Mouse (Mus musculus) adrenal gland, postnatal 25 days (tissue): ENCODE results near the gene Zswim9. TPM values are rescaled to one million over a fixed set of nuclear protein-coding genes. Genes with fewer than 3 reads are reported as not detected.
"Not testable (repeated sequence)": the region's sequence is repeated elsewhere in the genome, so short reads cannot be mapped to it uniquely, and the experiment has no call there.

Experiments used
- DNase-seq: peaks from one replicate; pipeline ENCODE4 v3.0.0; 2021; ENCODE audit warnings: mixed read lengths
- long read RNA-seq: library from polyadenylated mRNA; stranded (forward); transcript quantifications from one replicate; pipeline ENCODE4 v2.0.0, GENCODE M21; 2021
- total RNA-seq: library from RNA; stranded (reverse); gene quantifications from 2 replicates; pipeline ENCODE4 v1.2.3, GENCODE M21; 2021

The Zswim9 gene
- 13.2 and 14.5 TPM in 2 replicates for total RNA-seq
- long read RNA-seq, full-length matches to known transcripts, result 2 of 13 reads
- long read RNA-seq, partial matches to known transcripts, result 2 of 13 reads
- long read RNA-seq, other reads (novel, unspliced or antisense), result 9 of 13 reads

DNA sequence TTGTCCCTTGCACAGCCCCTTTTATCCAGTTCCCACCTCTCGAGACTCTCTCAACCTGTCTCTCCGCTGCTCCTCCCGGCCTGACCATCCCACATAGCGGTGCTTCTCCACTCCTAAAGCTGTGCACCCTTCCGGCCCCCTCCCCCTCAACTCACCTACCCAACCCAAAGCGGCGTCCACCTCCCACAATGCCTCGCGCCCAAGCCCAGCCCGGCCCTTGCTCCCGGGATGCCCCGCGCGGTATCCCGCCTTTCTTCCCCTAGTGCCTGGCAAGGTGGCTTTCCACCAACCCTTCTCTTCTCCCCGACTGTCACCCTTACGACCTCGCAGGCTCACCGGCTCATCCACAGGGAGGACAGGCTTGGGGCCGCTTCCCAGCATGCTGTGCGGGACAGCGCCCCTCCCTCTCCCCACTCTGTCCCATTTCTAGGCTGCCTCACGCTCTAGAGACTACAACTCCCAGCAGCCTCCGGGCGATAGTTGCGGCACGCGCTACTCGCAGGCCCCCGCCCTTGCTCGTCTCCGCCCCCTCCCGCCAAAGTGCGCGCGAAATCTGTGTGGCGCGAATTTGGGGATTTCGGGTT, at the start of gene Zswim9:
Gene Zswim9, minus strand, starts transcription at position 414 of the 584 bp plus-strand sequence.
- peak; percentile 90 for DNase-seq

DNA sequence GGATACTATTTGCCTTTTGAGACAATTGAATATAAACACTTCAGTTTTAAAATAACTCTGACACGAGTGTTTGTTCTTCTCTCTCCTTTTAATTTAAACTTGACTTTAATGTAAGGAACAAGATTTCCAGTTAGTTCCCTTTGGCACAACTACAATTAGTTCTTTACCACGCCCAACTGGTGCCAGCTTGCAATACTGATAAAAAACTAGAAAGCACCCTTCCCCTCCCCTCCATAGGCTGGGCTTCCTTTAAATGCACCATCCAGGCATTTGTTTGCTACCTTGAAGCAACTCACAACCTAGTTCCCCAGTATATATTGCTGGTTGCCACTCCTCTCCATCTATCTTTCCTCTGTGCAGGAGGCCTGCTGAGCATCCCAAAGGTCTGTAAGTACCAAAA, 45.8 kb upstream of the Zswim9 start, which contains the start of gene Pla2g4c:
Gene Pla2g4c, plus strand, starts transcription at position 340 of the 400 bp plus-strand sequence.
- no peak for DNase-seq

GRCm38 (mm10) chr7:13321424-13321823, 42.9 kb upstream of the Zswim9 start:
- DNase-seq, result no peak

DNA sequence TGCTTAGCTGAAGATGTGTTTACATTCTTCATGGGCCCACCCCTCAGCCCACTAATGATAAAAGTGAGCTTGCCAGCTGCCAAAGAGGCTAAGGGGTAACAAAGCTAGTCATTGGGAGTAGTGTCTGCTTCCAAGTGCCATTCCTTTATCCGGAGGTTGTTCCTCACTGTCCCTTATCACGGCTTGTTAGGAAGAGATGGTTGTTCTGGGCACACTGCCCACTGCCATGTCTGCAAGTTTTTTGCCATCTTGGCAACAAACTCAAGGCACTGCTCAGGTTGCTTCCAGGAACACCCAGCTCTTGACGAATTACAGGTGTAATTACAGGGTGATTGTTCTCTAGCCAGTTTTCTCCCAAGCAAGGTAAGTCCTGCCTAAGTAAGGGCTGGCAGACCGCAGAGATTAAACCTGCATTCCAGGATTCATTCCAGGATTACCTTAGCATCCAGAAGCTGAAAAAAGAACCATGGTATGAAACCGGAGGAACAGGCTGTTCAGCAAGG, 35.6 kb upstream of the Zswim9 start:
- DNase-seq, result no peak

DNA sequence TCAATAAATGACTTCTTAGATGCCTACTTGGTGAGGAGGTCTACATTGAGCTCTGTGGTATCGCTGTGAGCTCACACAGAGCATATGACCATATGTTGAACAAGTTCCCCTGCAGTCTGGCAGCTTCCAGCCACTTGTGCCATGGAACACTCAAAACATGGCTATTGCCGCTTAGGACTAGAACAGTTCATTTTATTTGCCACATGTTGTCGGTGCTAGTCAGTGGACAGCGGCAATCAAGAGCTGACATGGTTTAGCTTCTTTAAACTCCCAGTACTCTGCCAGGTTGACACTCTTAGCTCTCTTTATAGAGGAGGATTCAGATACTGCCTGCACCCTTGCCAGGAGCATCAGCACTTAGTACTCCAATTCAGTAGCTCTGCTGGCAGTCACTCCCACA, 32.9 kb upstream of the Zswim9 start:
- DNase-seq, result no peak

- DNase-seq, result no peak
Measured at GRCm38 (mm10) chr7:13310493-13311199, 32.1 kb upstream of the Zswim9 start.

DNA sequence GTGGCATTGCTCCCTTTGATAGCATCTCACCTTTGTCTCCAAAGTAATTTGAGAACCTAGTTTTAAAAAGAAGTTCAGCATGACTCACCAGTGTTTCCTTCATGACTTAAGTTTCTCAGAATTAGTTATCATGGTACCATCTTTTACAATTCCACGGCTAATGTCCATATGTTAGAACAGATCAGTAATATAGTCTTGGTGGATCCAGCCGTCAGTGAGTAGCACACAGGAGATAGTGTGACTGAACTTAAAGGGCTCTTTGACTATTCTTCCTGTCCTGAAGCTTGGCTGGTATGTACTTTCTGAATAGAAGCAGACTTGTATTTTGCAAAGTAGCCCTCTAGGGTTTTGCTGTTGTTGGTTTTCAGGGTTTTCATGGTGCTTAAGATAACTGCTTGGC, 30.9 kb upstream of the Zswim9 start:
- no peak for DNase-seq

DNA sequence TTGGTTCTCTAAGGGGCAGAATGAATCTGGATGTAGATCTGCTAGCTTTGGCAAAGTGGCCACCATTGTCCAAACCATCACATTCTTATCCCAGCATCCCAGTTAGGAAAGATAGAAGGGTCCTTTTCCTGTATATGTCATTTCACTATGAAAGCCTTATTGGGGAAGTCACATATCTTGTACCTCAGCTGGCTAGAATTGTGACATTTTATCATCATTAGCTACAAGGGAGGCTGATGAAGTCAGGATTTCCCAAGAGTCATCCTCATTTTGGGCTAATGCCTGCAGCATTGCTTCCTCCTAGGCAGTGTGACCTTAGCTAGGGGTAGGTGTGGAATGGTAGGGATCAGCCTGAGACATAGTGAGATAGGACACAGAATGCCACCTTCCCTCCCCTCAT, 24.9 kb upstream of the Zswim9 start:
- DNase-seq, result no peak

GRCm38 (mm10) chr7:13302780-13303179, 24.3 kb upstream of the Zswim9 start:
- no peak for DNase-seq

- no peak for DNase-seq
Measured at GRCm38 (mm10) chr7:13301643-13302042, 23.1 kb upstream of the Zswim9 start.

DNA sequence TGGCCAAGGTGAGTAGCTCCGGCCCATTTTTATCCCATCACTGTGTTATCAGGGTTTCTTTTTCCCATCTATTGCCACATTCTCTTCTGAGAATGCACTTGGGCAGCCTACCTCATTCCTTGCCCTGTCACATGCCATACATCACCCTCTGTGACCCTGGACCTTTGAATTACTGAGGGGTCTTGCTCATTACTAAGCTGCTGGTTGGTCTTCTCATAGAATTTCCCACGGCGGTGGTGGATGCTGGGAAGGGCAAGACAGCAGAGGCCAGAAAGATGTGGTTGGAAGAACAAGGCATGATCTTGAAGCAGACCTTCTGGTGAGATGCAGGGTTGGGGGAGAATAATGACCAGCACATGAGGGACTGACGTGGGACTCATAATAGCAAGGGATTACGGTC, 20.3 kb upstream of the Zswim9 start:
- no peak for DNase-seq

DNA sequence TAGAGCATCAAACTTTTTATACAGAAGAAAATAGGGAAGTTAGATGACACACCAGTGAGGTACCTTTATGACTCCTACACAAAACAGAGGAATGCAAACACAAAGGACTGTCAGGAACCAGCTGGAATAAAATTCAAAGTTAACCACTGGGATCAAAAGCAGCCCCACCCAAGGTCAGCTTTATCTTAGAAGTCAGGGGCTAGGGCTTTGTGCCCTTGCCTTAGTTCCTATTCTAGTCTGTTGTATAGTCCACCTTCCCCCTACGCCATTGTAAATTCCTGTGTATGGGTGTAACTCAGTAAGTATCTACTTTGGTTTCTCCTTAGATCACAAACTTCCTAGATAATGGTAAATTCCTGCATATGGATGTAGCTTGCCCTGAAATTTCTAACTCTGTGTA, 19.1 kb upstream of the Zswim9 start:
- no peak for DNase-seq

- DNase-seq, result no peak
Measured at GRCm38 (mm10) chr7:13295256-13295655, 16.7 kb upstream of the Zswim9 start.

- peak; percentile 44 for DNase-seq
Measured at GRCm38 (mm10) chr7:13293878-13294855, 15.6 kb upstream of the Zswim9 start.

DNA sequence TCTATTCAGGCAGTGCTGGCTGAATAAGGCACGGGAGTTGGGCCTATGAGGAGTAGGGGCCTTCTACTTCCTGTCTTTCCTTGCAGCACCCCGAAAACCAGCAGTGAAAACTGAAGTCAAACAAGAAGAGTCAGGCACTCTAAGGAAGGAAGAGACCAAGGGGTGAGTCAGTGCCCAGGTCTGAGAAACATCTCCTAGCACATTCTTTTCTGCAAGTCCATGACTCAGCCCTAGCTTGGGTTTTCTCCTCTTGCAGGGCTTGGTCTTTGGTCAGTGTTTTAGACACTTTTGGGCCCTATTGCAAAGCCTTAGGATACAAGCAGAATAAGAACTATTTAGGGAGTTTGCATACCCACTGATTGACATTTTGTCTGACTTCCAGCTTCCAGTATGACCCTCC, 12.8 kb upstream of the Zswim9 start:
- no peak for DNase-seq

DNA sequence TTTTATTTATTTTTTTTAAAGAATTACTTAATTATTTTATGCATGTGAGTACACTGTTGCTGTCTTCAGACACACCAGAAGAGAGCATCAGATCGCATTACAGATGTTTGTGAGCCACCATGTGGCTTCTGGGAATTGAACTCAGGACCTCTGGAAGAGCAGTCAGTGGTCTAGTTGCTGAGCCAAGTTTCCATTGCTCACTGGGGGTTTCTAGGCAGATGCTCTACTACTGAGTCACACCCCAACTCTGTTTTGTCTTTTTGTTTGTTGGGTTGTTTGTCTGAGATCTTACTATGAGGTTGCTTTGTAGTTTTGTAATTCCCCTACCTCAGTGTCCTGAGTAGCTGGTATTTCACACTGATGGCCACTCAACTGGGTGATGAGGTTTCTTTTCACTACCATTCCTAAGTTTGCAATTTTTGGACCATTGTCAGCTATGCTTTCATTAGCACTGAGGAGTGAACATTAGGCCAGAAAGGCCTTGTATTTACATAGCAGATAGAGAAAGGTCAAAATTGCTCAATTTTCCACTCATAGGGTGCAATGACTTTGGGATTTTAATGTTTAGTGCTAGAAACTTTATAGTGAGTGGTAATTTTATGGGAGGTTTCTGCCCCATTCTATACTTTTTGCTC, 11.6 kb upstream of the Zswim9 start:
- DNase-seq, result no peak

DNA sequence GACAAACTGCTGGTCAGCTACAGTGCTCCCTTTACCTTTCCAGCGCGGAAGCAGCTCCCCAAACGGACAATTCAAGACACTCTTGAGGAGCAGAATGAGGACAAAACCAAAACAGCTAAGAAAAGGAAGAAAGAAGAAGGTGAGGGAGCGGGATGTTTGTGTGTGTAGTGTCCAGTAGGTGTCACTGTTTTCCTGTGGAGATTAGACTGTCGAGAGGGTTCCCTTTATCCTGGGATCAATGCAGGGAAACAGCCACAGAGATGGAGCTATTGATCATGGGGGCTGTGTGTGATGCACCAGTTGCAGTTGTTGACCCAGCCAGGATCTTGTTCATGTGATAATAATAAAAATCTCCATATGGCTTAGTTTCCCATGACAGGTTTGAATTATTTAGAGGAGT, 10.1 kb upstream of the Zswim9 start:
- no peak for DNase-seq

GRCm38 (mm10) chr7:13278957-13279356, 436 bp upstream of the Zswim9 start:
- DNase-seq, result not testable (repeated sequence)

- no peak for DNase-seq
Measured at GRCm38 (mm10) chr7:13277833-13278232, 688 bp downstream of the Zswim9 start.

- DNase-seq, result no peak
Measured at GRCm38 (mm10) chr7:13277081-13277480, 1.4 kb downstream of the Zswim9 start, which contains the start of gene Lig1. Gene Lig1, plus strand, starts transcription at chr7:13277283.

GRCm38 (mm10) chr7:13271704-13272103, 6.8 kb downstream of the Zswim9 start:
- DNase-seq, result no peak

- no peak for DNase-seq
Measured at GRCm38 (mm10) chr7:13269394-13269793, 9.1 kb downstream of the Zswim9 start.
